Mouse (Mus musculus): ENCODE measurements around the gene Fbln2. TPM values are rescaled to one million over a fixed set of nuclear protein-coding genes. Genes with fewer than 3 reads are reported as not detected.

The Fbln2 gene
- total and polyA plus RNA-seq, 2 experiments from 2014 or later = 120 to 222 TPM

DNA sequence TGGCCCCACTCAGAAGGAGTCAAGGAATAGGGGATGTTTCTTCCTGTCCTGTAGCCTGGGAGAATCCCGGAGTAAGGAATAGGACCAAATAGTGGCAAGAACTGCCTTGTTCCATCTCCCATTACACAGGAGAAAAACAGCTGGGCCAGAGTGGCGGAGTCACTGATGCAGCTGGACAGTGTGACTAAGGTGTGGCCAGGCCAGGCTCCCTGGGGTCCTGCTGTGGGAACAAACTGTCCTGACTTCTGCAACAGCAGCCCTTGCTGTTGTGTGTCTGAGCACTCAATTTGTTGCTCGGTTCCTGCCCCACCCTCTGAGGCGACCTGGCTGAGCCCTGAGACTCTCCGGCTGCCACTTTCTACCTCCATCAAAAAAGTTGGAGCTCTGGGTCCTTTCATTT, 26.8 kb upstream of the Fbln2 start:
- DNase-seq (ENCODE audit: low spot score) (no peak), ATAC-seq (ENCODE audit: insufficient read depth, low read depth) (no peak)
- no peak overlapping the region for H3K4me2 ChIP-seq (ENCODE audit: low read depth, low read length)
- WGBS = 82% methylated on average over 5 of the region's 5 CpGs
- H3K9me3 ChIP-seq (replicated peaks; ENCODE audit: control insufficient read depth, low read length) = no peaks in the 10 kb centered on the region
- H3K27me3 ChIP-seq (ENCODE audit: control insufficient read depth, insufficient read depth, low read length) = no peaks in the 10 kb centered on the region
- H3K27ac ChIP-seq (ENCODE audit: low read depth) = no peak overlapping the region
- H3K9ac ChIP-seq (replicated peaks; ENCODE audit: low read depth, low read length) = no peak overlapping the region
- peaks cover 28% of the 10 kb centered on the region for H3K4me1 ChIP-seq (ENCODE audit: control insufficient read depth, insufficient read depth)
- no peak for TF ChIP-seq CTCF (IDR thresholded peaks at IDR 0.05; ENCODE audit: low read depth)
- no peak for TF ChIP-seq EP300 (IDR thresholded peaks at IDR 0.05; ENCODE audit: low read depth)
- H3K36me3 ChIP-seq (replicated peaks; ENCODE audit: control insufficient read depth, insufficient read depth, low read length) = no peaks in the 10 kb centered on the region
- no peak overlapping the region for H3K4me3 ChIP-seq (ENCODE audit: low read depth, low read length)

DNA sequence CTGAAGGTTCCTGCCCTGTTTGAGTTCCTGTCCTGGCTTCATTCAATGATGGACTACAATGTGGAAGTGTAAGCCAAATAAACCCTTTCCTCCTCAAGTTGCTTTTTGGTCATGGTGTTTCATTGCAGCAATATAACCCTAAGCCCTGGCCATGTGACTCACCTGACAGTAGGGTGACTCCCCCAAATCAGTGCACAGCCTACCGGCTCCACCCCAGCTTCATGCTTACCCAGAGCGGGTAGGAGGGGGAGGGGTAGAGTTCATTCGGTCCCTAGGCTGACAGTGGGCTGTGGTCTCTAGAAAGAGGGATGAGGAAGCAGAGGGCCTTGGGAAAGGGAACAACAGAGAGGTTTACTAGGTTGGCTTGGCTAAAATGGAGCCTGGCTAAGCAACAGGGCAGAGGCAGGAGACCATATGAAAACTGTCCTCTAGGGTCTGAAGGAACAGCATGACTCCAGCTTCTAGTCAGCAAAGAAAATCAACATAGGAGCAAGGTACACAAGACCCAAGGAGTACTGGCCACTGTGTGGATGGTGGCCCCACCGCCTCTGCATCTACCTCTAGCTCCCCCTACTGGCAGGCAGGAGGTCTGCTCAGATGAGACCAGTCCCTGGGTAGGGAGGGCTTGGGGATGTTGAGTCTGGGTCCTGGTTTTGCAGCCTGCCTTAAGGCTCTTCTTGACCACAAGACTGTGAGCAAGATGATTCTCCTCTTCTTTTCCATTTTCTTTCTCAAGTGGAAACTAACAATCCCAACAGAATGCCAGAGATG, 25.9 kb upstream of the Fbln2 start:
- no peak for TF ChIP-seq EP300 (IDR thresholded peaks at IDR 0.05; ENCODE audit: low read depth)
- TF ChIP-seq CTCF (IDR thresholded peaks at IDR 0.05; ENCODE audit: low read depth) = peak; percentile 44
- H3K4me2 ChIP-seq (ENCODE audit: low read depth, low read length) = no peak overlapping the region
- ATAC-seq (ENCODE audit: insufficient read depth, low read depth) (no peak), DNase-seq (ENCODE audit: low spot score) (no peak)
- no peaks in the 10 kb centered on the region for H3K27me3 ChIP-seq (ENCODE audit: control insufficient read depth, insufficient read depth, low read length)
- no peak overlapping the region for H3K9ac ChIP-seq (replicated peaks; ENCODE audit: low read depth, low read length)
- H3K4me3 ChIP-seq (ENCODE audit: low read depth, low read length) = no peak overlapping the region
- H3K9me3 ChIP-seq (replicated peaks; ENCODE audit: control insufficient read depth, low read length) = no peaks in the 10 kb centered on the region
- H3K27ac ChIP-seq (ENCODE audit: low read depth) = no peak overlapping the region
- H3K36me3 ChIP-seq (replicated peaks; ENCODE audit: control insufficient read depth, insufficient read depth, low read length) = no peaks in the 10 kb centered on the region
- peaks cover 28% of the 10 kb centered on the region for H3K4me1 ChIP-seq (ENCODE audit: control insufficient read depth, insufficient read depth)
- 45% methylated on average over 4 of the region's 4 CpGs for WGBS

DNA sequence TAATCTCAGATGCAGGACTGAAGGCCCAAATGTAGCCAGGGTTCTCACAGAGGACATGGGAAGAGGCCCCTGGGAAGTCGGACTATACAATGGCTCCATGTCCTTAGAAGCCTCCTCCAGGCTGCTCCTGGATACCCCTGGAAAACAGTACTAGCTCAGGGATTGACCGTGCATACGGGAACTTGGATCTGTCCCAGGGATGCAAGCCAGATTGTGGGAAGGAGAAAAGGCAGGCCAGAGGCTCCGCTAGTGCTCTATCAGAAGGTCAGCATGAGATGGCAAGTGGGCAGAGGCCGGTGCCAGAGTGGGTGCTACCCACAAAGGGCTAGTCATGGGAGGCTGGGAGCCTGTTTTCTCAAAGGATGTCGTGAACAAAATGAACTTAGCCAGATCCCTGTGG, 25.3 kb upstream of the Fbln2 start:
- no peaks in the 10 kb centered on the region for H3K27me3 ChIP-seq (ENCODE audit: control insufficient read depth, insufficient read depth, low read length)
- DNase-seq (ENCODE audit: low spot score) (no peak), ATAC-seq (ENCODE audit: insufficient read depth, low read depth) (no peak)
- WGBS = 35% methylated on average over 6 of the region's 6 CpGs
- TF ChIP-seq CTCF (IDR thresholded peaks at IDR 0.05; ENCODE audit: low read depth) (no peak), EP300 (IDR thresholded peaks at IDR 0.05; ENCODE audit: low read depth) (no peak)
- no peaks in the 10 kb centered on the region for H3K9me3 ChIP-seq (replicated peaks; ENCODE audit: control insufficient read depth, low read length)
- H3K9ac ChIP-seq (replicated peaks; ENCODE audit: low read depth, low read length) = no peak overlapping the region
- H3K27ac ChIP-seq (ENCODE audit: low read depth) = no peak overlapping the region
- no peak overlapping the region for H3K4me3 ChIP-seq (ENCODE audit: low read depth, low read length)
- peaks cover 27% of the 10 kb centered on the region for H3K4me1 ChIP-seq (ENCODE audit: control insufficient read depth, insufficient read depth)
- no peaks in the 10 kb centered on the region for H3K36me3 ChIP-seq (replicated peaks; ENCODE audit: control insufficient read depth, insufficient read depth, low read length)
- H3K4me2 ChIP-seq (ENCODE audit: low read depth, low read length) = no peak overlapping the region

DNA sequence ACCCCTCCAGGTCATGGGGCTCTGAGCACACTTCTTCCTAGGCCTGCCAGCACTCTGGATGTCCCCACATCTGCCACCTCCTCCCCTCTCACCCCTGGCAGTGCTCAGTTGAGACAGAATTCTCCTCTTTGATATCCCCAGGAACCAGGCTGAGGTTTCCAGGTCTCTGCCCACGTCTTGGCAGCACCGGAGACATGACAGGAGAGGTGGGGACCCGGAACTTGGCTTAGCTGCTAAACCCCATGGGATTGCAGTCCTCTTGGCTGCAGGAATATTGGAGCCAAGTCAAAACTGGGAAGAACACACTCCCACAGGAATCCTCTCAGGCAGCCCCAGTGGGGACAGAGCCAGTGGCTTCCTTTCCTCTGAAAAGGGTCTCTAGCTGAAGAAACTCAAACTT, 24.4 kb upstream of the Fbln2 start:
- no peaks in the 10 kb centered on the region for H3K9me3 ChIP-seq (replicated peaks; ENCODE audit: control insufficient read depth, low read length)
- TF ChIP-seq CTCF (IDR thresholded peaks at IDR 0.05; ENCODE audit: low read depth) (no peak), EP300 (IDR thresholded peaks at IDR 0.05; ENCODE audit: low read depth) (no peak)
- H3K4me1 ChIP-seq (ENCODE audit: control insufficient read depth, insufficient read depth) = peaks cover 18% of the 10 kb centered on the region
- H3K4me3 ChIP-seq (ENCODE audit: low read depth, low read length) = no peak overlapping the region
- H3K36me3 ChIP-seq (replicated peaks; ENCODE audit: control insufficient read depth, insufficient read depth, low read length) = no peaks in the 10 kb centered on the region
- H3K27ac ChIP-seq (ENCODE audit: low read depth) = no peak overlapping the region
- DNase-seq (ENCODE audit: low spot score) (no peak), ATAC-seq (ENCODE audit: insufficient read depth, low read depth) (no peak)
- H3K9ac ChIP-seq (replicated peaks; ENCODE audit: low read depth, low read length) = no peak overlapping the region
- no peaks in the 10 kb centered on the region for H3K27me3 ChIP-seq (ENCODE audit: control insufficient read depth, insufficient read depth, low read length)
- WGBS = 50% methylated on average over 3 of the region's 3 CpGs
- no peak overlapping the region for H3K4me2 ChIP-seq (ENCODE audit: low read depth, low read length)

DNA sequence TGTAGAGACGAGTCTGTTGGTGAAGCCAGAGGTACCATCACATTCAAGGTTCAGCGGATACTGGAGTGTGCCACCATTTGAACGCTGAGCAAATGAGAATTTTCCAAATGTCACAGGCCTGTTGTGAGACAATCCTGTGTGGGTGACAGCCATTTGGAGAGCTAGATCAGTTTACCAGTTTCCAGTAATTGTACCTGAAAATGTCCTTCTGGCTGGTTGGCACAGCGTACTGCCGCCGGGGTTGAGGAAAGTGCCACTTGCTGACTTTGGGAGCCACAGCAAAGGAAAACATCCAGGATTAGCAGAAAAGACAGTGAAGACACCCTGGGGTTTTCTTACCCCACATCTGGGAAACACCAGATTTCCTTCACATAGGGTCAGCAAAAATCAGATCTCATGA, 22.3 kb upstream of the Fbln2 start:
- no peak for ATAC-seq (ENCODE audit: insufficient read depth, low read depth)
- Histone ChIP-seq H3K36me3 (replicated peaks; ENCODE audit: control insufficient read depth, insufficient read depth, low read length) (no peaks in the 10 kb centered on the region), H3K9ac (replicated peaks; ENCODE audit: low read depth, low read length) (no peak overlapping the region), H3K27me3 (ENCODE audit: control insufficient read depth, insufficient read depth, low read length) (no peaks in the 10 kb centered on the region), H3K9me3 (replicated peaks; ENCODE audit: control insufficient read depth, low read length) (no peaks in the 10 kb centered on the region), H3K4me2 (ENCODE audit: low read depth, low read length) (no peak overlapping the region), H3K27ac (ENCODE audit: low read depth) (no peak overlapping the region), H3K4me1 (ENCODE audit: control insufficient read depth, insufficient read depth) (peaks cover 12% of the 10 kb centered on the region), H3K4me3 (ENCODE audit: low read depth, low read length) (no peak overlapping the region)
- TF ChIP-seq EP300 (IDR thresholded peaks at IDR 0.05; ENCODE audit: low read depth) (no peak), CTCF (IDR thresholded peaks at IDR 0.05; ENCODE audit: low read depth) (no peak)
- DNase-seq (ENCODE audit: low spot score) = no peak
- 91% methylated on average over 6 of the region's 6 CpGs for WGBS

DNA sequence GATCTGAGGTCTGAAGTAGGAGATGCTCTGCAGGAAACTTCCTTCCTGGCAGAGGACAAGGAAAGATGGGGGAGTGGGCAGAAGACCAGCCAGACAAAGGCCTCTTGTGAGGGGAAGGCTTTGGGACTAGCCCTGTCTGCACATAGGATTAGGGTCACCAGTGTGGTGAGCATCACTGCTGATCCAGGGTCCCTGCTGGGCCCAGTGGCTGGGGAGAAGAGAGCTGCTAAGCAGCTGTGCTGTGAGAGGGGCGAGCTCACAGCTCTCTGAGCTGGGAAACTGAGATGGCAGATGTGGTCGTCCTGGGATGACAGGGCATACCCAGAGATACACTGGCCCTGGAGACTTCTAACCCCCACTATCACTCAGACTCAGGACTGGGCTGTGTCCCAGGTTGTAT, 20.8 kb upstream of the Fbln2 start:
- Histone ChIP-seq H3K27ac (ENCODE audit: low read depth) (no peak overlapping the region), H3K36me3 (replicated peaks; ENCODE audit: control insufficient read depth, insufficient read depth, low read length) (no peaks in the 10 kb centered on the region), H3K9me3 (replicated peaks; ENCODE audit: control insufficient read depth, low read length) (no peaks in the 10 kb centered on the region), H3K27me3 (ENCODE audit: control insufficient read depth, insufficient read depth, low read length) (no peaks in the 10 kb centered on the region), H3K4me3 (ENCODE audit: low read depth, low read length) (no peak overlapping the region), H3K4me2 (ENCODE audit: low read depth, low read length) (no peak overlapping the region), H3K4me1 (ENCODE audit: control insufficient read depth, insufficient read depth) (peaks cover 12% of the 10 kb centered on the region), H3K9ac (replicated peaks; ENCODE audit: low read depth, low read length) (no peak overlapping the region)
- WGBS = 46% methylated on average over 2 of the region's 2 CpGs
- ATAC-seq (ENCODE audit: insufficient read depth, low read depth) (no peak), DNase-seq (ENCODE audit: low spot score) (no peak)
- TF ChIP-seq EP300 (IDR thresholded peaks at IDR 0.05; ENCODE audit: low read depth) (no peak), CTCF (IDR thresholded peaks at IDR 0.05; ENCODE audit: low read depth) (no peak)

All from heart, postnatal 0 days (tissue).